Mouse (Mus musculus): Measurements from ENCODE around the gene Olfr974.
"Not testable (repeated sequence)": the region's sequence is repeated elsewhere in the genome, so short reads cannot be mapped to it uniquely, and the experiment has no call there.

Olfr974 gene

GRCm38 (mm10) chr9:39937201-39937600 is at the start of gene Olfr974:
Gene Olfr974, plus strand, starts transcription at chr9:39937501.
- DNase-seq (ENCODE audit: low spot score): no peak

- DNase-seq (ENCODE audit: low spot score): no peak
Measured at GRCm38 (mm10) chr9:39905106-39905505, 32.2 kb upstream of the Olfr974 start.

GRCm38 (mm10) chr9:39907036-39907435 is 30.3 kb upstream of the Olfr974 start, which contains the start of gene Olfr229:
Gene Olfr229, plus strand, starts transcription at chr9:39907336.
- DNase-seq (ENCODE audit: low spot score): no peak

GRCm38 (mm10) chr9:39909939-39910338 is 27.4 kb upstream of the Olfr974 start:
- no peak for DNase-seq (ENCODE audit: low spot score)

- DNase-seq (ENCODE audit: low spot score): not testable (repeated sequence)
Measured at GRCm38 (mm10) chr9:39927975-39928836, 9.1 kb upstream of the Olfr974 start.

- not testable (repeated sequence) for DNase-seq (ENCODE audit: low spot score)
Measured at GRCm38 (mm10) chr9:39928837-39929236, 8.5 kb upstream of the Olfr974 start.

GRCm38 (mm10) chr9:39951946-39952345 is 14.6 kb downstream of the Olfr974 start, which contains the start of gene Olfr975:
Gene Olfr975, minus strand, starts transcription at chr9:39952046.
- DNase-seq (ENCODE audit: low spot score): no peak

GRCm38 (mm10) chr9:39961033-39961432 is 23.7 kb downstream of the Olfr974 start, which contains the start of gene Olfr976:
Gene Olfr976, minus strand, starts transcription at chr9:39961133.
- not testable (repeated sequence) for DNase-seq (ENCODE audit: low spot score)

- not testable (repeated sequence) for DNase-seq (ENCODE audit: low spot score)
Measured at GRCm38 (mm10) chr9:39976581-39977145, 39.4 kb downstream of the Olfr974 start.

- no peak for DNase-seq (ENCODE audit: low spot score)
Measured at GRCm38 (mm10) chr9:39991813-39992212, 54.5 kb downstream of the Olfr974 start, which contains the start of gene Olfr978. Gene Olfr978, plus strand, starts transcription at chr9:39992113.

Data from urinary bladder, postnatal 25 days (tissue).